In the genomic region with DNA sequence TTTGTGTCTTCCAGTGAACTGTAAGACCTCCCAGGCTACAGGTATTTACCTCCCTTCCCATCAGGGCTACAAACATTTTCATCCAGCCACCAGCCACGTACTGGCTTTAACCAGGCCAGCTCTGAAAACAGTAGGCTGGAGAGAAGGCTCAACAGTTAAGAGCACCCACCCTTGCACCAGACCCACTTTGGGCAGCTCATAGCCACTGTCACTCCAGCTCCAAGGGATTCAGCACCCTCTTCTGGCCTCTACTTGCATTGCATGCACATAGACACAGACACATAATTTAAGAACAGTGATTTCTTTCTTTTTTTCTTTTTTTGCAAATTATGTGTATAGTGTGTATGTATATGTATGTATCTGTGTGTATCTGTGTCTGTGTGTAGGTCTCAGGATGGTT, we compare ENCODE assay signal across 10 mouse cellular contexts. TPM values are rescaled to one million over a fixed set of nuclear protein-coding genes. Genes with fewer than 3 reads are reported as not detected.
DNase-seq lines count a peak whose midpoint lies in the region; TF ChIP-seq lines count a peak whose summit lies in the region.
"Had no signal": no experiment of that assay in that cellular context is flagged by ENCODE, and none has a peak within 500 bp of the region (broad histone marks: within the 10 kb centered on the region; RNA-seq: fewer than 3 reads in every experiment).

No protein-coding gene starts in this region.

- no peak for DNase-seq in cerebellum, adult 2 months
- no peak for DNase-seq in cerebellum, adult 9-11 months
- peak; percentile 44 to 48 for DNase-seq in left cerebral cortex, postnatal 14 days (ENCODE audit: low spot score in 2 of 2)
- DNase-seq in left cerebral cortex, adult 8-10 months (ENCODE audit: low spot score in 2 of 2) = no peak
- peak; percentile 66 for DNase-seq in R1 (ENCODE audit: low read depth, low spot score)
- peak; percentile 51 for DNase-seq in forelimb bud, embryonic 11.5 days (ENCODE audit: low read depth, low spot score)
- peak; percentile 60 for DNase-seq in mesoderm, embryonic 11.5 days (ENCODE audit: low read depth, low spot score)
- DNase-seq in frontal cortex, postnatal 25 days (ENCODE audit: low spot score in 2 of 2) = no peak

- intact Hi-C loops in left cerebral cortex, postnatal 14 days (cut with DNase I) = no loop called here

- no peak overlapping the region for H3K27ac ChIP-seq in cerebellum, adult 2 months (ENCODE audit: insufficient read depth, low read length)

- 30% methylated on average over 1 of the region's 1 CpGs for WGBS in cerebellum, adult 2 months

- TF ChIP-seq CTCF in cerebellum, adult 2 months (IDR thresholded peaks at IDR 0.05; ENCODE audit: borderline replicate concordance, insufficient read depth, low read depth, low read length) = peak; percentile 50

- H3K27me3 ChIP-seq in cerebellum, adult 2 months (ENCODE audit: control insufficient read depth, insufficient read depth, low read length) = no peaks in the 10 kb centered on the region

- H3K4me1 ChIP-seq in cerebellum, adult 2 months (ENCODE audit: control insufficient read depth, insufficient read depth, low read length) = no peaks in the 10 kb centered on the region

- TF ChIP-seq POLR2A in cerebellum, adult 2 months (IDR thresholded peaks at IDR 0.05; ENCODE audit: borderline replicate concordance, insufficient read depth, low read length) = no peak

- no peak overlapping the region for H3K4me3 ChIP-seq in cerebellum, adult 2 months (replicated peaks; ENCODE audit: insufficient read depth, low read depth, low read length)
- H3K4me3 ChIP-seq: myocyte had no signal

RNA-seq across cellular contexts. Expression of a gene that starts 5.7 kb away (rescaled TPM):
- 5.3 and 6.9 TPM in 2 replicates for polyA plus RNA-seq in cerebellum, adult 2 months (2012; rRNA removed)
- total RNA-seq in left cerebral cortex, postnatal 14 days (2021) = 1 to 10 TPM in 1 of 2 experiments, under 1 TPM in 1; 0.57 to 1.8 TPM
- 1 to 10 TPM; 2.3 to 6.1 (median 3.9) TPM for total RNA-seq in left cerebral cortex, adult 8-10 months (2022)

RNA-seq across cellular contexts. Expression of a gene that starts 20.6 kb away (rescaled TPM):
- polyA plus RNA-seq in cerebellum, adult 2 months (2012; rRNA removed) = 0.36 and 0.46 TPM in 2 replicates
- total RNA-seq in left cerebral cortex, postnatal 14 days (2021) = not detected
- total RNA-seq in left cerebral cortex, adult 8-10 months (2022) = under 1 TPM in 2 of 4 experiments, not detected in 2; 0.35 to 0.68 TPM

RNA-seq across cellular contexts. Expression of a gene that starts 39.5 kb away (rescaled TPM):
- polyA plus RNA-seq in cerebellum, adult 2 months (2012; rRNA removed) = 137 and 141 TPM in 2 replicates
- 100 to 1,000 TPM; 210 to 248 TPM for total RNA-seq in left cerebral cortex, postnatal 14 days (2021)
- total RNA-seq in left cerebral cortex, adult 8-10 months (2022) = 100 to 1,000 TPM; 192 to 228 (median 217) TPM

RNA-seq across cellular contexts. Expression of a gene that starts 43.9 kb away (rescaled TPM):
- polyA plus RNA-seq in cerebellum, adult 2 months (2012; rRNA removed) = 0.16 TPM in 2 replicates
- total RNA-seq in left cerebral cortex, postnatal 14 days (2021) = 1 to 10 TPM; 1.0 to 1.5 TPM
- 1 to 10 TPM in 1 of 4 experiments, under 1 TPM in 3; 0.57 to 1.1 (median 0.83) TPM for total RNA-seq in left cerebral cortex, adult 8-10 months (2022)
- total RNA-seq: heart, postnatal 10 days had no signal

RNA-seq across cellular contexts. Expression of a gene that starts 48.9 kb away (rescaled TPM):
- polyA plus RNA-seq in cerebellum, adult 2 months (2012; rRNA removed) = not detected in 2 replicates
- not detected for total RNA-seq in left cerebral cortex, postnatal 14 days (2021)
- not detected for total RNA-seq in left cerebral cortex, adult 8-10 months (2022)
- total RNA-seq: heart, postnatal 10 days had no signal
- polyA plus RNA-seq: myocyte had no signal

Comparison
In these comparisons a context has a peak if more than half of its experiments do, and no peak if none do; other contexts are left out.
1. DNase-seq: peak in left cerebral cortex, postnatal 14 days (2 of 2), R1 (single experiment), forelimb bud, embryonic 11.5 days (single experiment) and mesoderm, embryonic 11.5 days (single experiment); none in cerebellum, adult 2 months (0 of 2), cerebellum, adult 9-11 months (single experiment), left cerebral cortex, adult 8-10 months (0 of 2) and frontal cortex, postnatal 25 days (0 of 2).